Mouse (Mus musculus) testis, adult 2 months (tissue): ENCODE measurements around the gene Nmt1.

Experiments used
- CTCF ChIP-seq: fragments of 200-500 bp; IDR thresholded peaks from 2 replicates; pipeline ENCODE4 v1.5.1; 2012; ENCODE audit warnings: low read depth, mild to moderate bottlenecking, inconsistent platforms, low read length, moderate library complexity; ENCODE audit not compliant: control insufficient read depth, insufficient read depth, insufficient replicate concordance
- POLR2A ChIP-seq: fragments of 200-500 bp; IDR thresholded peaks from 2 replicates; pipeline ENCODE4 v1.6.1; 2012; ENCODE audit warnings: low read depth, mild to moderate bottlenecking, inconsistent platforms, low read length, moderate library complexity; ENCODE audit not compliant: control insufficient read depth

DNA sequence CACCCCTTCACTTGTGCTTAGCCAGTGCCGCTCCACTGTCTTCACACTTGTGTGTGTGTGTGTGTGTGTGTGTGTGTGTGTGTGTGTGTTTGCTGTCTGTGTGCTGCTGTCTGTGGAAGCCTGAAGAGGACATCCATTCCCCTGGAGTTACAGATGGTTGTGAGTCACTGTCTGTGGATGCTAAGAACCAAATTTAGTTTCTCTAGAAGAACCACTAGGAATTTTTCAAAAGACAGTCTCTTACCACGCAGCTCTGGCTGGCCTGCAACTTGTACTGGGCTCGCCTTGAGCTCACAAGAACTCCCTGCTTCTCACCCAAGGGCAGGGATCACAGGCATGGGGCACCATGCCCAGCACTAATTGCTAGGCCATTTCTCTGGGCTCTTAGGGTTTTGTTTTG is 5.0 kb downstream of the Nmt1 start:
- no peak for TF ChIP-seq CTCF
- TF ChIP-seq POLR2A: no peak
